Mouse (Mus musculus): ENCODE results near the gene Slc16a5.
"Not testable (repeated sequence)": the region's sequence is repeated elsewhere in the genome, so short reads cannot be mapped to it uniquely, and the experiment has no call there.

Gene Slc16a5

GRCm38 (mm10) chr11:115483278-115483677, 21.0 kb downstream of the Slc16a5 start:
- DNase-seq = no peak

- peak; percentile 90 to 91 for DNase-seq
Observed at GRCm38 (mm10) chr11:115483726-115484125, 21.5 kb downstream of the Slc16a5 start.

- DNase-seq = no peak
Observed at GRCm38 (mm10) chr11:115485155-115485554, 22.9 kb downstream of the Slc16a5 start.

GRCm38 (mm10) chr11:115488551-115489104, 26.4 kb downstream of the Slc16a5 start:
- peak; percentile 57 to 67 for DNase-seq

- peak in 1 of 2 experiments; percentile 47 for DNase-seq
Observed at GRCm38 (mm10) chr11:115490441-115491355, 28.4 kb downstream of the Slc16a5 start.

GRCm38 (mm10) chr11:115491356-115492083, 29.2 kb downstream of the Slc16a5 start, which contains the start of gene Nt5c:
Nt5c (minus strand) TSS chr11:115491862.
- DNase-seq = peak; percentile 88 to 91

GRCm38 (mm10) chr11:115492387-115492786, 30.1 kb downstream of the Slc16a5 start:
- no peak for DNase-seq

GRCm38 (mm10) chr11:115496559-115496958, 34.3 kb downstream of the Slc16a5 start:
- not testable (repeated sequence) for DNase-seq

- DNase-seq = no peak
Observed at GRCm38 (mm10) chr11:115502636-115503035, 40.4 kb downstream of the Slc16a5 start.

- DNase-seq = no peak
Observed at GRCm38 (mm10) chr11:115506586-115506985, 44.3 kb downstream of the Slc16a5 start.

GRCm38 (mm10) chr11:115508061-115508460, 45.8 kb downstream of the Slc16a5 start:
- DNase-seq = no peak

GRCm38 (mm10) chr11:115509773-115510506, 47.7 kb downstream of the Slc16a5 start:
- DNase-seq = no peak

- no peak for DNase-seq
Observed at GRCm38 (mm10) chr11:115510507-115510888, 48.2 kb downstream of the Slc16a5 start.

- DNase-seq = no peak
Observed at GRCm38 (mm10) chr11:115511121-115511520, 48.8 kb downstream of the Slc16a5 start.

- DNase-seq = no peak
Observed at GRCm38 (mm10) chr11:115512004-115512403, 49.7 kb downstream of the Slc16a5 start.

- DNase-seq = no peak
Observed at GRCm38 (mm10) chr11:115512407-115513183, 50.3 kb downstream of the Slc16a5 start.

- peak in 1 of 2 experiments; percentile 68 for DNase-seq
Observed at GRCm38 (mm10) chr11:115513271-115514237, 51.3 kb downstream of the Slc16a5 start.

- peak; percentile 96 to 98 for DNase-seq
Observed at GRCm38 (mm10) chr11:115514238-115514663, 52.0 kb downstream of the Slc16a5 start, which contains the start of gene Jpt1. Jpt1 (minus strand) TSS chr11:115514387.

- no peak for DNase-seq
Observed at GRCm38 (mm10) chr11:115515021-115515420, 52.7 kb downstream of the Slc16a5 start.

GRCm38 (mm10) chr11:115516942-115517341, 54.7 kb downstream of the Slc16a5 start:
- DNase-seq = no peak

Data from cerebellum, postnatal 14 days (tissue).